Mouse (Mus musculus) embryonic facial prominence, embryonic 12.5 days (tissue): Measurements from ENCODE around the gene Dhx32. TPM values are rescaled to one million over a fixed set of nuclear protein-coding genes. Genes with fewer than 3 reads are reported as not detected.
"Not testable (repeated sequence)": the region's sequence is repeated elsewhere in the genome, so short reads cannot be mapped to it uniquely, and the experiment has no call there.

Experiments used
- ATAC-seq: fragments of 200-750 bp; cut with Nextera tagmentation; 2 replicates; pipeline ENCODE4 v1.8.0; 2017; ENCODE audit not compliant: insufficient number of reproducible peaks, insufficient read depth, low FRiP score, low TSS enrichment
- H3K27ac ChIP-seq: fragments of 300-500 bp; sonication (generic); 2 replicates; pipeline ENCODE4 v1.5.1; 2016; ENCODE audit warnings: mild to moderate bottlenecking
- H3K27me3 ChIP-seq: fragments of 300-500 bp; sonication (generic); 2 replicates; pipeline ENCODE4 v1.6.1; 2016; ENCODE audit warnings: mild to moderate bottlenecking, moderate library complexity
- H3K36me3 ChIP-seq: fragments of 300-500 bp; sonication (generic); 2 replicates; pipeline ENCODE4 v1.6.1; 2016; ENCODE audit warnings: mild to moderate bottlenecking
- H3K4me1 ChIP-seq: fragments of 300-500 bp; sonication (generic); 2 replicates; pipeline ENCODE4 v1.6.1; 2016
- H3K4me2 ChIP-seq: fragments of 300-500 bp; sonication (generic); replicated peaks from 2 replicates; pipeline ENCODE4 v1.6.1; 2016; ENCODE audit warnings: mild to moderate bottlenecking, moderate library complexity
- H3K4me3 ChIP-seq: fragments of 300-500 bp; sonication (generic); 2 replicates; pipeline ENCODE4 v1.5.1; 2016; ENCODE audit warnings: mild to moderate bottlenecking
- H3K9ac ChIP-seq: fragments of 300-500 bp; sonication (generic); 2 replicates; pipeline ENCODE4 v1.6.1; 2016; ENCODE audit warnings: mild to moderate bottlenecking, moderate library complexity
- H3K9me3 ChIP-seq: fragments of 300-500 bp; sonication (generic); 2 replicates; pipeline ENCODE4 v1.6.1; 2016; ENCODE audit warnings: mild to moderate bottlenecking, moderate library complexity
- WGBS: fragments of 180-500 bp; shearing (Covaris S2); methylation state at CpG from one replicate; pipeline ENCODE4 v1.1.7; 2016; 5-methylcytosine and 5-hydroxymethylcytosine counted together
- polyA plus RNA-seq: library from polyadenylated mRNA; unstranded; fragments of >200 nt; fragmentation: Nextera tagmentation; extraction: Ambion mirVana; gene quantifications from 2 replicates; pipeline ENCODE4 v1.2.1, GENCODE M21; 2016

Gene Dhx32
- polyA plus RNA-seq, 1 experiment from 2014 or later: 28.3 TPM

DNA sequence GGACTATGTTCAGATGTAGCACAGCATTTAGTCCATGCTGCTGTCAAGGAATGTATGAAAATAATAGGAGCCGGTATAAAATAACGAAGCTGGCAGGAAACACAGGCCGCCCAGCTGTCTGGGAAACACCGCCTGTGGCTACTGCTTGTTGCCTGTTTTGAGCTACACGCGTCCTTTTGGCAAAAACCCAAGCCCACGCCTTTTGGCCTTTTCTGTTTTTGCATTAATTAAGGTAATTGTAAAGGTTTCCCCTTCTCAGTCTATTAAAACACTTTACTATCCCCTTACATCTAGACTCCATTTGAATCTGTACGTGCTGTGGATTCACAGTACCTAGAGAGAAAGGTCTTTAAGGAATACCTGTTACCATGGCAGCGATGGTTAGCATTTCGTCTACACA is 57.7 kb downstream of the Dhx32 start:
- 85% methylated on average over 10 of the region's 10 CpGs for WGBS
- no peak for ATAC-seq

DNA sequence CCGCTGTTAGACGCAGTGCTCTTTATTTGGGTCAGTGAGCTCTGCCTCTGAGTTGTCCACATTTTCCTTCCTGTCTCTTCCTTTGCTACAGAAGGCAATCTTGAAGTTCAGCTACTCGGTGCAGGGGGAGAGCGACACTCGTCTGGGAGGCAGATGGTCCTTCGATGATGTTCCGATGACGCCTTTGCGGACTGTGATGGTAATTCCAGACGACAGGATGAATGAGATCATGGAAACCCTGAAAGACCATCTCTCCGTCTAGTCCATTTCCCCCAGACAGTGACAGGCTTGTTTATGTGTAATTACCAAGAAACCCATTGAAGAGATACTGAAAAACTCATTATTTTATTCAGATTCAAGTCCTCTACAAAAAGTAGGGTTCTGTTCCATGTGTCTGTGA is 61.9 kb downstream of the Dhx32 start:
- no peaks in the 10 kb centered on the region for H3K9me3 ChIP-seq
- ATAC-seq: no peak
- peaks cover 92% of the 10 kb centered on the region for H3K36me3 ChIP-seq
- H3K4me2 ChIP-seq: no peak overlapping the region
- WGBS: 91% methylated on average over 11 of the region's 11 CpGs
- H3K27ac ChIP-seq: no peak overlapping the region
- no peak overlapping the region for H3K9ac ChIP-seq
- H3K27me3 ChIP-seq: no peaks in the 10 kb centered on the region
- no peaks in the 10 kb centered on the region; the same call in 1 of the 2 replicates for H3K4me1 ChIP-seq
- no peak overlapping the region for H3K4me3 ChIP-seq

More for the DNA sequence above, 57.7 kb downstream of the Dhx32 start:
- Histone ChIP-seq H3K4me1 (no peaks in the 10 kb centered on the region; the same call in 1 of the 2 replicates), H3K27ac (no peak overlapping the region), H3K36me3 (peaks cover 50% of the 10 kb centered on the region), H3K27me3 (no peaks in the 10 kb centered on the region), H3K9ac (no peak overlapping the region), H3K4me2 (no peak overlapping the region), H3K9me3 (no peaks in the 10 kb centered on the region), H3K4me3 (no peak overlapping the region)

DNA sequence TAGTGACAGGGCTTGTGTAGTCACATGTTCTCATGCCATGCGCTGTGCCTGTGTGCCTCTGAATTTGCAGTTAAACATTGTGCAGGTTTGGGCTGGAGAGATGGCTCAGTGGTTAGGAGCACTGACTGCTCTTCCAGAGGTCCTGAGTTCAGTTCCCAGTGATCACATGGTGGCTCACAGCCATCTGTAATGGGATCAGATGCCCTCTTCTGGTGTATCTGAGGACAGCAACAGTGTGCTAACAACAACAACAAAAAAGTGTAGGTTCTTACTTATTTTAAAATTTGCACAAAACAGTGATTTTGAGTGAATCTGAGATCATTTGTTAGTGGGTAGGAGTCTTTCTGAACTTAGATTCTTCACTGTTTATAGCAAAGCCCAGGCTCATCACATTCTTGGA is 63.9 kb downstream of the Dhx32 start:
- Histone ChIP-seq H3K9me3 (no peaks in the 10 kb centered on the region), H3K27me3 (no peaks in the 10 kb centered on the region), H3K4me1 (no peaks in the 10 kb centered on the region), H3K27ac (no peak overlapping the region), H3K36me3 (peaks cover 97% of the 10 kb centered on the region), H3K4me3 (no peak overlapping the region), H3K9ac (no peak overlapping the region), H3K4me2 (no peak overlapping the region)
- no peak for ATAC-seq
- 91% methylated on average over 1 of the region's 1 CpGs for WGBS

DNA sequence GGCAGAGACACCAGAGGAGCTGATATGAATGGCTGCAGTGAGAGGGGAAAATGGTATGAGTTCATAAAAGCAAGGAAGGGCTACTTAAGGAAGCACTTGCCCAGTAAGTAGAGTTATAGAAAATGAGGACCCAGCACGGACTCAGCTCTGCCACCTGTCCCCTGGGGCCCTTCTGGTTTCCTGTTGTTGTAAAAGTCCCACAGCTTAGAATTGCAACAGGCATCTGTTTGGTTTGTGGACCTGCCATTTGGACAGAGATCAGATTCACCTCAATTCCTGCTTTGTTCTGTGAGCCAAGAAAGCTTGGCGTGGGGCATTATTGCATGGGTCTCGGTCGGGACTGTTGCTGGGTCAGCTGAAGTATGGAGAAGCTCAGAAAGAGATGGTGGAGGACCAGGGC is 67.1 kb downstream of the Dhx32 start:
- 79% methylated on average over 4 of the region's 4 CpGs for WGBS
- no peaks in the 10 kb centered on the region for H3K4me1 ChIP-seq
- H3K9me3 ChIP-seq: no peaks in the 10 kb centered on the region
- H3K4me3 ChIP-seq: no peak overlapping the region
- H3K27ac ChIP-seq: no peak overlapping the region
- H3K4me2 ChIP-seq: no peak overlapping the region
- no peaks in the 10 kb centered on the region for H3K27me3 ChIP-seq
- ATAC-seq: no peak
- no peak overlapping the region for H3K9ac ChIP-seq
- H3K36me3 ChIP-seq: peaks cover 90% of the 10 kb centered on the region

DNA sequence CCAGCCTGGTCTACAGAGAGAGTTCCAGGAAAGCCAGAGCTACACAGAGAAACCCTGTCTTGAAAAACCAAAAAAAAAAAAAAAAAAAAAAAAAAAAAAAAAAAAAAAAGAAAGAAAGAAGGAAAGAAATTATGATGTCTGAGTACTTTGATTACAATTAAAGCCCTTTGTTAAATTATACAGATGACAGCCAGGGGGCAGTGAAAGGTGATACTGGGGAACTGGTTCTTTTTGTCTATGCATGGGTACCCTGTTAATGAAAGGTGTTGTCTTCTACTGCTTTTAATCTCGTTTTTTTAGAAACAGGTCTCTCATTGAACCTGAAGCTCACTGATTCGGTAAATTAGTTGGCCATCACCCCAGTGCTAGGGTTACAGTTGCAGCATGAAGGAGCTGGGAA is 75.2 kb downstream of the Dhx32 start:
- Histone ChIP-seq H3K4me3 (no peak overlapping the region), H3K9me3 (no peaks in the 10 kb centered on the region), H3K4me2 (no peak overlapping the region), H3K27ac (no peak overlapping the region), H3K36me3 (peaks cover 10% of the 10 kb centered on the region), H3K4me1 (peaks cover 10% of the 10 kb centered on the region), H3K9ac (no peak overlapping the region), H3K27me3 (no peaks in the 10 kb centered on the region)
- ATAC-seq: no peak
- WGBS: 88% methylated on average over 2 of the region's 2 CpGs

DNA sequence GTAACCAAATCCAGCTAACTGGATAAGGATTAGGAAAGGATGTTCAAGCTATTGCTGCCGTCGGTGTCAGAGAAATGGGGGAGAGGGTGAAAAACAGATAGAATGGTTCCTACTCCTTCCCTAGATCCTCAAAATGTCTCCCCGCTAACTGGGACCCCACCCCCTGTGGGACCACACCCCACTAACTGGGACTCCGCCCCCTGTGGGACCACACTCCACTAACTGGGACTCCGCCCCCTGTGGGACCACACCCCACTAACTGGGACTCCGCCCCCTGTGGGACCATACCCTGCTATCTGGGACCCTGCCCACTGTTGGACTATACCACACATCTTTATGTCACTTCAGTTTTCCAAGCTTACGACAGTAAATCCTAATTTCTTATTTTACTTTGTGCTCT is 78.6 kb downstream of the Dhx32 start:
- H3K4me3 ChIP-seq: no peak overlapping the region
- ATAC-seq: no peak
- H3K9ac ChIP-seq: no peak overlapping the region
- 0 out of 2 replicates have a peak, but pooled peaks cover 2% of the 10 kb centered on the region for H3K4me1 ChIP-seq
- WGBS: 89% methylated on average over 7 of the region's 7 CpGs
- H3K9me3 ChIP-seq: no peaks in the 10 kb centered on the region
- no peak overlapping the region for H3K27ac ChIP-seq
- peaks cover 7% of the 10 kb centered on the region; the same call in 1 of the 2 replicates for H3K36me3 ChIP-seq
- H3K4me2 ChIP-seq: no peak overlapping the region
- no peaks in the 10 kb centered on the region for H3K27me3 ChIP-seq

DNA sequence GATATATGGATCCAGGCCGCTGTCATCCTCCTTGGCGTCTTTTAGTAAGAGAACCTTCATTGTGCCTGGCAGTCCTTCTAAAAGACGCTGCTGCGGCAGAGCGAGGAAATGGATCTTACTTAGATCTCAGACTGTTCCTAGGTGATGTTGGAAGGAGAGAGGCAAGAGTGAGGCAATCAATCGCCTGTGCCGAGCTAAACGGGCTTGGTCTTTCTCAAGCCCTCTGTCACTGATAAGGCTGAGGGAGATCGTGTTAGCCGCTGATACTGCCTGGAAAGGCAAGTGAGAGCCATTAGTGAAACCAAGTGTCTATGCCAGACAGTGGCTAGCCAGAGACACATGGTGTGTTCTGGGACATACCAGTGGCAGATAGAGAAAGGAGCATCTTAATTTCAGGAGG is 80.2 kb downstream of the Dhx32 start:
- ATAC-seq: no peak
- H3K4me2 ChIP-seq: no peak overlapping the region

DNA sequence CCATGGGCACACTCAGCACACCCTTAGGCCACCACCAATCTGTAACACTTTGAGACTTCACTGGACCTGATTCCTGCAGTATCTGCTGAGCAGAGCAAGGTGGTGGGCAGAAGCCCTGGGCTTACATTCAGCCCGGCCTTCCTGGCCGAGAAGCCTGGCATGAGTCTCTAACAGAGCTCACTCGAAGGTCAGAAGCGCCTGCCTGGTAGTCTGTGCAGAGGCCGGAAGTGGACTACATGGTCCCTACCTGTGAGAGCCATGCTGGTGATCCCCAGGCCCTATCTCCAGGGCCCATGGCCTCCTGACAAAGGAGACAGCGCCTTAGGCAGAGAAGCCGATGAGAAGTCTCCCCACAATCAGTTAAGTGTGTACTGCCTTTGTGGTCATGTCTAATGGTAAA is 81.2 kb downstream of the Dhx32 start:
- 98% methylated on average over 7 of the region's 7 CpGs for WGBS
- H3K9ac ChIP-seq: no peak overlapping the region
- H3K9me3 ChIP-seq: no peaks in the 10 kb centered on the region
- no peak overlapping the region for H3K4me2 ChIP-seq
- no peak for ATAC-seq
- peaks cover 16% of the 10 kb centered on the region; the same call in 1 of the 2 replicates for H3K36me3 ChIP-seq
- H3K4me3 ChIP-seq: no peak overlapping the region
- no peak overlapping the region for H3K27ac ChIP-seq
- no peaks in the 10 kb centered on the region for H3K27me3 ChIP-seq
- no peaks in the 10 kb centered on the region for H3K4me1 ChIP-seq

More for the DNA sequence above, 80.2 kb downstream of the Dhx32 start:
- Histone ChIP-seq H3K27ac (no peak overlapping the region), H3K27me3 (no peaks in the 10 kb centered on the region), H3K9ac (no peak overlapping the region), H3K9me3 (no peaks in the 10 kb centered on the region), H3K4me1 (no peaks in the 10 kb centered on the region), H3K36me3 (peaks cover 9% of the 10 kb centered on the region; the same call in 1 of the 2 replicates), H3K4me3 (no peak overlapping the region)
- 91% methylated on average over 10 of the region's 10 CpGs for WGBS

DNA sequence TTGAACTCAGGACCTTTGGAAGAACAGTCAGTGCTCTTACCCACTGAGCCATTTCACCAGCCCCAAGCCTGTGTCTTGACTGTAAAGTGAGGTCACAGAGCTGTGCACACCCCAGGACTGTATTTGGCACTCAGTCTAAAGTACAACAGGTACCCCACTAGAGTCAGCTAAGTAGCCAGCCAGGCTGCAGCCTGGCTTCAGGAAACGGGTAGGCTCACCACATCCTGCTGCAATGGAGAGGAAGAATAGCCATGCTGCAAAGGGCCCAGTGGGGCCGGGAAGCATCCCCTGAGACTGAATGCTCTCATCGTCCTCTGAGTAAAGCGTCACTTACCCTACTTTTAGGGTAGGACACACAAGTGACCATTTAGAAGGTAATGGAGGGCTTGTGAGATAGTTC is 82.6 kb downstream of the Dhx32 start:
- H3K4me3 ChIP-seq: no peak overlapping the region
- H3K27ac ChIP-seq: no peak overlapping the region
- WGBS: 82% methylated on average over 4 of the region's 4 CpGs

DNA sequence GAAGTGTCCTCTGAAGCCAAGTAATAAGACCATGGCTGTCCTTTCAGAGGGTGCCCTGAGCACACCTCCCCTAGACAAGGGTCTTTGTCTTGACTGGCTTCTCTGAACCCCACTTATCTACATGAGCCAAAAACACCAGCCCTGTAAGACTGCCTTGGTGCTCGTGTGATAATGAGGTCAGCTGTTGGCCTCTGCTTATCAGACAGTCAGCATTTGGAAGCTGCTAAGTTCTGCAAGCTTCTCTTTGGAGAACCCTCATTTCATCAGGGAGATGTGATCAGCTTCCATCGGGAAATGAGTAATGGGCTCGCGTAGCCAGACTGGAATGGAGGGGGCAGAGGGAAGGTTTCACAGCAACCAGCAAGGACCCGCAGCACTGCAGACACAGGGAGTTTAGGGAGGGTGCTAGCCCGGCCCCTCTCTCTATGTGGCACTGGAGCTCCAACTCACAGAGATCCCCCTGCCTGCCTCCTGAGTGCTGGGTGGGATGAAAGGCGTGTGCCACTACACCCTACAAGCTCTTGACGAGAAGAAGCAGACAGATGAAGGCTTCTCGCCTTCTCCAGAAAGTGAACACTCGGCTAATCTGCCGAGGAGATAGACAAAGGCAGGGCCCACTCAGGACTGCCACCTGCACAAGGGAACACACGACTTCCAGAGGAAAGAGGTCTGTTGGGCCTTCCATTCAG is 84.4 kb downstream of the Dhx32 start:
- Histone ChIP-seq H3K4me2 (no peak overlapping the region), H3K27ac (no peak overlapping the region), H3K4me1 (no peaks in the 10 kb centered on the region), H3K4me3 (no peak overlapping the region), H3K27me3 (no peaks in the 10 kb centered on the region), H3K9me3 (no peaks in the 10 kb centered on the region), H3K9ac (no peak overlapping the region), H3K36me3 (peaks cover 16% of the 10 kb centered on the region; the same call in 1 of the 2 replicates)
- no peak for ATAC-seq
- 86% methylated on average over 12 of the region's 12 CpGs for WGBS

More for the DNA sequence above, 82.6 kb downstream of the Dhx32 start:
- Histone ChIP-seq H3K4me1 (no peaks in the 10 kb centered on the region), H3K27me3 (no peaks in the 10 kb centered on the region), H3K9me3 (no peaks in the 10 kb centered on the region), H3K36me3 (peaks cover 16% of the 10 kb centered on the region; the same call in 1 of the 2 replicates), H3K9ac (no peak overlapping the region), H3K4me2 (no peak overlapping the region)
- no peak for ATAC-seq

DNA sequence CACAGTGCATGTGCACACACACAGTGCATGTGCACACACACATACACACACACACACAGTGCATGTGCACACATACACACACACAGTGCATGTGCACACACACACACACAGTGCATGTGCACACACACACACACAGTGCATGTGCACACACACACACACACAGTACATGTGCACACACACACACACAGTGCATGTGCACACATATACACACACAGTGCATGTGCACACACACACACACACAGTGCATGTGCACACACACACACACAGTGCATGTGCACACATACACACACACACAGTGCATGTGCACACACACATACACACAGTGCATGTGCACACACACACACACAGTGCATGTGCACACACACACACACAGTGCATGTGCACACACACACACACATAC is 96.9 kb downstream of the Dhx32 start:
- H3K9ac ChIP-seq, ATAC-seq, H3K27ac ChIP-seq, H3K4me1 ChIP-seq, H3K4me2 ChIP-seq, H3K4me3 ChIP-seq, H3K27me3 ChIP-seq: not testable (repeated sequence)
- H3K9me3 ChIP-seq: peaks cover 11% of the 10 kb centered on the region; the same call in 1 of the 2 replicates
- H3K36me3 ChIP-seq: peaks cover 35% of the 10 kb centered on the region

DNA sequence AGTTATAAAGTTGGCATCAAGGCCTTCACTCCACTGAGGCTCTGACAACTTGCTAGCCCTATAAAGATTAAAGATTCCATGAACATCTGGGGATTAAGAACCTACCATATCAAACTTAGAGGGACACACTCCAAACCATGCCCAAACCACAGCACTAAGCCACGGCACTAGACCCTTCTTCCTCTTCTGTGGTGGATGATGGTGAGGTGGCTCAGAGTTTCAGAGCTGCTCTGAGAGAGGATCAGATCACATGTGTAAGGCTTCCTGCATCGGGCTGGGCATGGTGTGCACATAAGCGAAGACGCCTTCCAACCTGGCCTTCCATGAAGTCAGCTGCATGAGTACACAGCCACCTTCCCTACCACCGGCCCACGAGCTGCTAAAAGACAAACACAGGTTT is 97.8 kb downstream of the Dhx32 start:
- Histone ChIP-seq H3K4me3 (no peak overlapping the region), H3K9me3 (peaks cover 11% of the 10 kb centered on the region; the same call in 1 of the 2 replicates), H3K36me3 (peaks cover 25% of the 10 kb centered on the region), H3K27ac (no peak overlapping the region), H3K27me3 (no peaks in the 10 kb centered on the region), H3K9ac (no peak overlapping the region), H3K4me2 (no peak overlapping the region), H3K4me1 (no peaks in the 10 kb centered on the region)
- WGBS: 95% methylated on average over 6 of the region's 6 CpGs
- no peak for ATAC-seq
